In the genomic region with DNA sequence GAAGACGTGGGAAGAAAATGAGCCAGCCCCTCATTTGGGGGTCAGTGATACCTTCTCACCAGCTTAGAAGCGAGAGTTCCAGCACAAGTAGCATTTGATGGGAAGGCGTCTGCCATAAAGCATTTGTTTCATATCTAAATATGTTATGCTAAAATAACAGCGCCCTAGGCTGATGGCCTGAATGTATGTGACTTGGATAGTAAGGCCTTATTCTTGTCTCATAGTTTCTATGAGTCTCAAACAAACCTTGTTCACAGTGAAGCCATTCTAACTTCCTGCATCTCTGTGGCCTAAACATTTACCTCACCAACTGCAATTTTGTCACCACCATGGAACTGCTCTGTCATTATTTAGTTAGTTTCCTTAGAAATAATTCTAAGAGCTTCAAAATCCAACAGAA, we compare ENCODE assay signal across 14 mouse cellular contexts. TPM values are rescaled to one million over a fixed set of nuclear protein-coding genes. Genes with fewer than 3 reads are reported as not detected.
DNase-seq lines count a peak whose midpoint lies in the region; ATAC-seq and TF ChIP-seq lines count a peak whose summit lies in the region.
"Had no signal": no experiment of that assay in that cellular context is flagged by ENCODE, and none has a peak within 500 bp of the region (broad histone marks: within the 10 kb centered on the region; RNA-seq: fewer than 3 reads in every experiment).

No protein-coding gene starts in this region.

- TF ChIP-seq POLR2A in heart, adult 2 months (IDR thresholded peaks at IDR 0.05; ENCODE audit: insufficient read depth, low read depth, low read length) = no peak

- intact Hi-C loops in heart, adult 2 months (cut with DNase I) = no loop called here

- H3K27ac ChIP-seq in heart, embryonic 16.5 days (ENCODE audit: low read length) = no peak overlapping the region
- no peak overlapping the region for H3K27ac ChIP-seq in heart, adult 2 months
- no peak overlapping the region for H3K27ac ChIP-seq in embryonic facial prominence, embryonic 11.5 days (replicated peaks; ENCODE audit: low read depth, low read length)
- H3K27ac ChIP-seq in hindbrain, embryonic 11.5 days (ENCODE audit: low read depth, low read length) = no peak overlapping the region
- H3K27ac ChIP-seq in liver, postnatal 0 days (ENCODE audit: low read depth) = no peak overlapping the region
- H3K27ac ChIP-seq: gastrocnemius, adult 2 months had no signal

- ATAC-seq in heart, embryonic 16.5 days (replicated peaks; ENCODE audit: extremely low read depth, insufficient read depth, low FRiP score) = no peak
- no peak for ATAC-seq in embryonic facial prominence, embryonic 11.5 days (replicated peaks; ENCODE audit: insufficient number of reproducible peaks, low FRiP score, low TSS enrichment, low read depth)
- ATAC-seq in hindbrain, embryonic 11.5 days (ENCODE audit: low FRiP score) = peak; percentile 47; the same call in 1 of the 2 replicates
- no peak for ATAC-seq in liver, postnatal 0 days

- no peak for TF ChIP-seq EP300 in heart, adult 2 months (IDR thresholded peaks at IDR 0.05; ENCODE audit: insufficient read depth, low read depth, low read length)
- no peak for TF ChIP-seq EP300 in liver, postnatal 0 days (IDR thresholded peaks at IDR 0.05; ENCODE audit: low read depth)

- no peak for DNase-seq in heart, adult 2 months
- DNase-seq in embryonic facial prominence, embryonic 11.5 days (ENCODE audit: low spot score) = no peak
- DNase-seq in hindbrain, embryonic 11.5 days (ENCODE audit: low spot score) = no peak
- no peak for DNase-seq in liver, postnatal 0 days
- no peak for DNase-seq in ovary, postnatal 14 days (ENCODE audit: low spot score)
- DNase-seq in right cerebral cortex, postnatal 14 days = no peak
- no peak for DNase-seq in layer of hippocampus, adult 11-12 months (ENCODE audit: low spot score)
- DNase-seq: cerebellum, adult 18-20 months; gastrocnemius, adult 2 months; kidney, postnatal 36 days; right cerebral cortex, adult 18-20 months; thymus, adult 18-20 months had no signal

- H3K27me3 ChIP-seq in heart, embryonic 16.5 days (ENCODE audit: control insufficient read depth, insufficient read depth, low read length) = no peaks in the 10 kb centered on the region
- no peaks in the 10 kb centered on the region for H3K27me3 ChIP-seq in heart, adult 2 months (ENCODE audit: control insufficient read depth, insufficient read depth, low read length)
- H3K27me3 ChIP-seq in embryonic facial prominence, embryonic 11.5 days (ENCODE audit: control insufficient read depth, insufficient read depth, low read length) = no peaks in the 10 kb centered on the region
- H3K27me3 ChIP-seq in hindbrain, embryonic 11.5 days (ENCODE audit: control insufficient read depth, insufficient read depth, low read length) = no peaks in the 10 kb centered on the region
- H3K27me3 ChIP-seq in liver, postnatal 0 days (ENCODE audit: insufficient read depth, low read length) = no peaks in the 10 kb centered on the region
- H3K27me3 ChIP-seq: megakaryocyte, embryonic 14.5 days had no signal

- TF ChIP-seq CTCF in heart, adult 2 months (IDR thresholded peaks at IDR 0.05) = no peak
- TF ChIP-seq CTCF in liver, postnatal 0 days (IDR thresholded peaks at IDR 0.05; ENCODE audit: low read depth) = no peak

- H3K4me2 ChIP-seq in heart, embryonic 16.5 days (ENCODE audit: low read depth, low read length) = peak overlapping the region; percentile 43; the same call in 1 of the 2 replicates
- H3K4me2 ChIP-seq in embryonic facial prominence, embryonic 11.5 days (ENCODE audit: low read depth, low read length) = no peak overlapping the region
- H3K4me2 ChIP-seq in hindbrain, embryonic 11.5 days (replicated peaks; ENCODE audit: low read depth, low read length) = no peak overlapping the region
- peak overlapping the region; percentile 10; the same call in 1 of the 2 replicates for H3K4me2 ChIP-seq in liver, postnatal 0 days (ENCODE audit: low read depth, low read length)

- 81% methylated on average over 4 of the region's 4 CpGs for WGBS in heart, embryonic 16.5 days
- 87% methylated on average over 4 of the region's 4 CpGs for WGBS in heart, adult 2 months
- WGBS in embryonic facial prominence, embryonic 11.5 days = 86% methylated on average over 4 of the region's 4 CpGs
- 90% methylated on average over 4 of the region's 4 CpGs for WGBS in hindbrain, embryonic 11.5 days
- 79% methylated on average over 4 of the region's 4 CpGs for WGBS in liver, postnatal 0 days (ENCODE audit: insufficient replicate concordance)

- H3K79me2 ChIP-seq in heart, adult 2 months (replicated peaks; ENCODE audit: control insufficient read depth, insufficient read depth, low read length) = no peaks in the 10 kb centered on the region

- no peaks in the 10 kb centered on the region for H3K4me1 ChIP-seq in heart, embryonic 16.5 days (ENCODE audit: control insufficient read depth, insufficient read depth, low read length)
- no peaks in the 10 kb centered on the region for H3K4me1 ChIP-seq in heart, adult 2 months (ENCODE audit: control insufficient read depth, insufficient read depth, low read length)
- no peaks in the 10 kb centered on the region for H3K4me1 ChIP-seq in embryonic facial prominence, embryonic 11.5 days (ENCODE audit: control insufficient read depth, insufficient read depth, low read length)
- no peaks in the 10 kb centered on the region for H3K4me1 ChIP-seq in hindbrain, embryonic 11.5 days (replicated peaks; ENCODE audit: control insufficient read depth, insufficient read depth, low read length)
- peaks cover 4% of the 10 kb centered on the region; the same call in 1 of the 2 replicates for H3K4me1 ChIP-seq in liver, postnatal 0 days (ENCODE audit: insufficient read depth)

- H3K36me3 ChIP-seq in heart, embryonic 16.5 days (ENCODE audit: control insufficient read depth, insufficient read depth) = no peaks in the 10 kb centered on the region
- no peaks in the 10 kb centered on the region for H3K36me3 ChIP-seq in heart, adult 2 months (ENCODE audit: control insufficient read depth, insufficient read depth, low read length)
- no peaks in the 10 kb centered on the region for H3K36me3 ChIP-seq in embryonic facial prominence, embryonic 11.5 days (replicated peaks; ENCODE audit: control insufficient read depth, insufficient read depth, low read depth, low read length)
- no peaks in the 10 kb centered on the region for H3K36me3 ChIP-seq in hindbrain, embryonic 11.5 days (ENCODE audit: control insufficient read depth, insufficient read depth, low read length)
- H3K36me3 ChIP-seq in liver, postnatal 0 days (replicated peaks; ENCODE audit: insufficient read depth, low read length) = no peaks in the 10 kb centered on the region

- peak overlapping the region; percentile 11; the same call in 1 of the 2 replicates for H3K4me3 ChIP-seq in heart, embryonic 16.5 days (ENCODE audit: low read length)
- no peak overlapping the region for H3K4me3 ChIP-seq in heart, adult 2 months
- H3K4me3 ChIP-seq in embryonic facial prominence, embryonic 11.5 days (ENCODE audit: low read depth, low read length) = 0 out of 2 replicates have a peak overlapping the region, but pooled peaks have one; percentile 5
- peak overlapping the region; percentile 16; the same call in 1 of the 2 replicates for H3K4me3 ChIP-seq in hindbrain, embryonic 11.5 days (ENCODE audit: low read depth, low read length)
- H3K4me3 ChIP-seq in liver, postnatal 0 days (ENCODE audit: low read depth, low read length) = peak overlapping the region; percentile 17; the same call in 1 of the 2 replicates
- H3K4me3 ChIP-seq: gastrocnemius, adult 2 months; megakaryocyte, embryonic 14.5 days had no signal

- H3K9ac ChIP-seq in heart, embryonic 16.5 days (ENCODE audit: low read length) = no peak overlapping the region
- H3K9ac ChIP-seq in heart, adult 2 months (ENCODE audit: low read depth, low read length) = no peak overlapping the region
- H3K9ac ChIP-seq in embryonic facial prominence, embryonic 11.5 days (replicated peaks; ENCODE audit: low read length) = no peak overlapping the region
- H3K9ac ChIP-seq in hindbrain, embryonic 11.5 days (ENCODE audit: low read depth, low read length) = no peak overlapping the region
- 0 out of 2 replicates have a peak overlapping the region, but pooled peaks have one; percentile 16 for H3K9ac ChIP-seq in liver, postnatal 0 days (replicated peaks)

- no peaks in the 10 kb centered on the region for H3K9me3 ChIP-seq in heart, embryonic 16.5 days (replicated peaks; ENCODE audit: control insufficient read depth, low read length)
- no peaks in the 10 kb centered on the region for H3K9me3 ChIP-seq in embryonic facial prominence, embryonic 11.5 days (replicated peaks; ENCODE audit: control insufficient read depth, low read length)
- H3K9me3 ChIP-seq in hindbrain, embryonic 11.5 days (ENCODE audit: control insufficient read depth, low read length) = no peaks in the 10 kb centered on the region
- H3K9me3 ChIP-seq in liver, postnatal 0 days (ENCODE audit: low read length) = no peaks in the 10 kb centered on the region
- H3K9me3 ChIP-seq: megakaryocyte, embryonic 14.5 days had no signal

RNA-seq across cellular contexts. Expression of a gene that starts 41.0 kb away (rescaled TPM):
- 0.30 TPM in 1 of 2 replicates, not detected in the other for polyA plus RNA-seq in heart, embryonic 16.5 days (2015; fragmentation: Nextera tagmentation; extraction: Ambion mirVana)
- not detected for total RNA-seq in heart, adult 2 months (2021)
- 0.67 TPM in 1 of 2 replicates, not detected in the other for polyA plus RNA-seq in heart, adult 2 months (2012; rRNA removed)
- not detected in 2 replicates for polyA plus RNA-seq in embryonic facial prominence, embryonic 11.5 days (2014; fragmentation: Nextera tagmentation; extraction: Ambion mirVana)
- polyA plus RNA-seq in hindbrain, embryonic 11.5 days (2014; fragmentation: Nextera tagmentation; extraction: Ambion mirVana) = not detected in 2 replicates
- polyA plus RNA-seq in liver, postnatal 0 days (2015; fragmentation: Nextera tagmentation; extraction: Ambion mirVana) = 0.18 and 10.5 TPM in 2 replicates
- total RNA-seq: gastrocnemius, adult 2 months had no signal

RNA-seq across cellular contexts. Expression of a gene that starts 42.7 kb away (rescaled TPM):
- polyA plus RNA-seq in heart, embryonic 16.5 days (2015; fragmentation: Nextera tagmentation; extraction: Ambion mirVana) = 5.4 and 6.5 TPM in 2 replicates
- total RNA-seq in heart, adult 2 months (2021) = 1 to 10 TPM; 1.6 to 2.0 TPM
- polyA plus RNA-seq in heart, adult 2 months (2012; rRNA removed) = 1.9 and 2.1 TPM in 2 replicates
- polyA plus RNA-seq in embryonic facial prominence, embryonic 11.5 days (2014; fragmentation: Nextera tagmentation; extraction: Ambion mirVana) = 10.0 and 11.7 TPM in 2 replicates
- 8.8 and 8.9 TPM in 2 replicates for polyA plus RNA-seq in hindbrain, embryonic 11.5 days (2014; fragmentation: Nextera tagmentation; extraction: Ambion mirVana)
- polyA plus RNA-seq in liver, postnatal 0 days (2015; fragmentation: Nextera tagmentation; extraction: Ambion mirVana) = 0.25 and 0.28 TPM in 2 replicates

Comparison
In these comparisons a context has a peak if more than half of its experiments do, and no peak if none do; other contexts are left out.
1. H3K4me2 ChIP-seq: peak in heart, embryonic 16.5 days (single experiment) and liver, postnatal 0 days (single experiment); none in embryonic facial prominence, embryonic 11.5 days (single experiment) and hindbrain, embryonic 11.5 days (single experiment).